Mouse (Mus musculus): ENCODE data around the gene Erp29.

DNA sequence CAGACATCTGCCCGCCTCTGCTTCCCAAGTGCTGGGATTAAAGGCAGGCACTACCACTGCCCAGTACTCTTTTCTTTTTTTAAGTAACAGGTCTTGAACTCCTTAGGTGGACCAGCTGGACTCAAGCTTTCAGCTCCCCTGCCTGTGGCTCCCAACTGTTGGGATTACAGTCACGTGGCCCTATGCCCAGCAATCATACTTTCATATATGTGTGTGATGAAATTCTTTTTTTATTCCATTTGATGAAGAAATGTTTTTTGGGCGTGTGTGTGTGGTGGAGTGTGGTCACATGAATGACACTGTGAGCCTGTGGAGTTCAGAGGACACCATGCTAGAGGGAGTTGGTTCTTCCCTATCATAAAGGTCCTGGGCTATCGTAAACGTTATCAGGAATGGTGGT lies 52.8 kb downstream of the Erp29 start:
- TF ChIP-seq ZC3H11A (IDR thresholded peaks at IDR 0.05; ENCODE audit: borderline replicate concordance, low read depth, low read length) = no peak
- no peak for TF ChIP-seq MAFK (IDR thresholded peaks at IDR 0.05; ENCODE audit: insufficient read depth, low read depth, low read length)
- no peak for TF ChIP-seq CHD2 (IDR thresholded peaks at IDR 0.05; ENCODE audit: low read depth, low read length)
- TF ChIP-seq ZNF384 (IDR thresholded peaks at IDR 0.05; ENCODE audit: low read depth, low read length) = no peak
- TF ChIP-seq HCFC1 (IDR thresholded peaks at IDR 0.05; ENCODE audit: borderline replicate concordance, insufficient read depth, low read length) = no peak
